14 mouse cellular contexts compared by ENCODE assay signal in the genomic region with DNA sequence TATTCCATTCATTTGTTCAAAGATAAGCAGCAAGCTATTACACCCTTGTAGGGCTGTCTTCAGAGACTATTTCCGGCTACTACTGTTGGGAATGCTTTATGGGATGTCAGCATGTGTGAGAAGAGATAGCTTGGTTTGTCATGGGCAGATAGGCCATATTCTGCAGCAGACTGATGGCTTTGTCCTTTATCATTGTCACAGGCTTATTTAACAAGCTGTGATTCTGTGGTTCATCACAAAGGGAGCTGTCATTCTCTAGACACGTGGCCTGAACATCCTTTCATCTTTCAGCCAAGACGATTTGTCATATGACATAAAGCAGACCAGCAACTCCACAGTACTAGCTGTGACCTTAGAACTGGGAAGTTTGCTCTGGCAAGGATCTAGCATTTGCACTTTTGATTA.
DNase-seq lines count a peak whose midpoint lies in the region; ATAC-seq and TF ChIP-seq lines count a peak whose summit lies in the region.
"Had no signal": no experiment of that assay in that cellular context is flagged by ENCODE, and none has a peak within 500 bp of the region (broad histone marks: within the 10 kb centered on the region; RNA-seq: fewer than 3 reads in every experiment).

No protein-coding gene starts in this region.

- no peak overlapping the region for H3K27ac ChIP-seq in heart, embryonic 15.5 days
- no peak overlapping the region for H3K27ac ChIP-seq in midbrain, embryonic 12.5 days (replicated peaks)
- no peak overlapping the region for H3K27ac ChIP-seq in midbrain, postnatal 0 days (ENCODE audit: low read depth, low read length)
- H3K27ac ChIP-seq in hindbrain, embryonic 14.5 days = no peak overlapping the region
- H3K27ac ChIP-seq: gastrocnemius, adult 2 months; liver, embryonic 15.5 days; neural tube, embryonic 15.5 days had no signal

- no peak overlapping the region for H3K4me2 ChIP-seq in heart, embryonic 15.5 days
- H3K4me2 ChIP-seq in midbrain, embryonic 12.5 days (replicated peaks) = no peak overlapping the region
- no peak overlapping the region for H3K4me2 ChIP-seq in midbrain, postnatal 0 days (ENCODE audit: low read depth, low read length, poor library complexity, severe bottlenecking)
- no peak overlapping the region for H3K4me2 ChIP-seq in hindbrain, embryonic 14.5 days (replicated peaks)
- H3K4me2 ChIP-seq: liver, embryonic 15.5 days; neural tube, embryonic 15.5 days had no signal

- no peak for DNase-seq in heart, adult 9 months (ENCODE audit: low spot score in 2 of 2)
- no peak for DNase-seq in midbrain, postnatal 0 days (ENCODE audit: low spot score)
- no peak for DNase-seq in hindbrain, embryonic 14.5 days (ENCODE audit: low spot score)
- DNase-seq in retina, postnatal 1 day = peak; percentile 30
- no peak for DNase-seq in left cerebral cortex, adult 8-10 months (ENCODE audit: low spot score in 2 of 2)
- no peak for DNase-seq in adrenal gland, postnatal 36 days
- DNase-seq: cerebellum, adult 8-10 months; gastrocnemius, adult 2 months had no signal

- H3K4me3 ChIP-seq in heart, embryonic 15.5 days = no peak overlapping the region
- no peak overlapping the region for H3K4me3 ChIP-seq in midbrain, embryonic 12.5 days
- no peak overlapping the region for H3K4me3 ChIP-seq in midbrain, postnatal 0 days (ENCODE audit: low read depth, low read length)
- no peak overlapping the region for H3K4me3 ChIP-seq in hindbrain, embryonic 14.5 days (replicated peaks; ENCODE audit: low read length)
- H3K4me3 ChIP-seq: gastrocnemius, adult 2 months; liver, embryonic 15.5 days; megakaryocyte, embryonic 14.5 days; neural tube, embryonic 15.5 days had no signal

- H3K4me1 ChIP-seq in heart, embryonic 15.5 days (replicated peaks) = peaks cover 12% of the 10 kb centered on the region; the same call in 1 of the 2 replicates
- H3K4me1 ChIP-seq in midbrain, embryonic 12.5 days = no peaks in the 10 kb centered on the region
- H3K4me1 ChIP-seq in midbrain, postnatal 0 days (ENCODE audit: insufficient read depth, low read length) = no peaks in the 10 kb centered on the region
- no peaks in the 10 kb centered on the region for H3K4me1 ChIP-seq in hindbrain, embryonic 14.5 days (replicated peaks; ENCODE audit: control insufficient read depth, insufficient read depth, low read length)
- H3K4me1 ChIP-seq: liver, embryonic 15.5 days; megakaryocyte, embryonic 14.5 days; neural tube, embryonic 15.5 days had no signal

- H3K9me3 ChIP-seq in heart, embryonic 15.5 days (replicated peaks) = no peaks in the 10 kb centered on the region
- no peaks in the 10 kb centered on the region for H3K9me3 ChIP-seq in midbrain, embryonic 12.5 days
- H3K9me3 ChIP-seq in midbrain, postnatal 0 days (ENCODE audit: low read length) = no peaks in the 10 kb centered on the region
- no peaks in the 10 kb centered on the region for H3K9me3 ChIP-seq in hindbrain, embryonic 14.5 days (ENCODE audit: control insufficient read depth, low read length)
- H3K9me3 ChIP-seq: liver, embryonic 15.5 days; megakaryocyte, embryonic 14.5 days; neural tube, embryonic 15.5 days had no signal

- 5% methylated on average over 3 of the region's 3 CpGs for WGBS in heart, embryonic 15.5 days
- WGBS in midbrain, embryonic 12.5 days = 46% methylated on average over 3 of the region's 3 CpGs
- WGBS in midbrain, postnatal 0 days = 22% methylated on average over 3 of the region's 3 CpGs
- WGBS in hindbrain, embryonic 14.5 days = 24% methylated on average over 3 of the region's 3 CpGs

- H3K27me3 ChIP-seq in heart, embryonic 15.5 days = peaks cover 14% of the 10 kb centered on the region
- no peaks in the 10 kb centered on the region for H3K27me3 ChIP-seq in midbrain, embryonic 12.5 days
- H3K27me3 ChIP-seq in midbrain, postnatal 0 days (ENCODE audit: insufficient read depth, low read length) = no peaks in the 10 kb centered on the region
- no peaks in the 10 kb centered on the region for H3K27me3 ChIP-seq in hindbrain, embryonic 14.5 days (ENCODE audit: control insufficient read depth, insufficient read depth, low read length)
- H3K27me3 ChIP-seq: CH12.LX; liver, embryonic 15.5 days; megakaryocyte, embryonic 14.5 days; neural tube, embryonic 15.5 days had no signal

- H3K36me3 ChIP-seq in heart, embryonic 15.5 days = no peaks in the 10 kb centered on the region
- no peaks in the 10 kb centered on the region for H3K36me3 ChIP-seq in midbrain, embryonic 12.5 days
- no peaks in the 10 kb centered on the region for H3K36me3 ChIP-seq in midbrain, postnatal 0 days (ENCODE audit: insufficient read depth, low read length)
- H3K36me3 ChIP-seq in hindbrain, embryonic 14.5 days (replicated peaks; ENCODE audit: control insufficient read depth, insufficient read depth) = no peaks in the 10 kb centered on the region
- H3K36me3 ChIP-seq: liver, embryonic 15.5 days; neural tube, embryonic 15.5 days had no signal

- peak; percentile 92 for ATAC-seq in heart, embryonic 15.5 days (replicated peaks; ENCODE audit: insufficient number of reproducible peaks, insufficient read depth, low FRiP score, low read depth)
- peak; percentile 58 for ATAC-seq in midbrain, embryonic 12.5 days (ENCODE audit: low FRiP score, low read depth)
- ATAC-seq in midbrain, postnatal 0 days (ENCODE audit: low FRiP score) = no peak
- ATAC-seq in hindbrain, embryonic 14.5 days (ENCODE audit: low FRiP score) = peak; percentile 65; the same call in 1 of the 2 replicates

- no peak overlapping the region for H3K9ac ChIP-seq in heart, embryonic 15.5 days
- no peak overlapping the region for H3K9ac ChIP-seq in midbrain, embryonic 12.5 days (replicated peaks)
- no peak overlapping the region for H3K9ac ChIP-seq in midbrain, postnatal 0 days (replicated peaks; ENCODE audit: low read length, poor library complexity, severe bottlenecking)
- H3K9ac ChIP-seq in hindbrain, embryonic 14.5 days = no peak overlapping the region
- H3K9ac ChIP-seq: liver, embryonic 15.5 days; neural tube, embryonic 15.5 days had no signal

- TF ChIP-seq CTCF in midbrain, postnatal 0 days (IDR thresholded peaks at IDR 0.05) = no peak
